Mouse (Mus musculus) heart, embryonic 12.5 days (tissue): Measurements from ENCODE around the gene Gnl1. TPM values are rescaled to one million over a fixed set of nuclear protein-coding genes. Genes with fewer than 3 reads are reported as not detected.
"Not testable (repeated sequence)": the region's sequence is repeated elsewhere in the genome, so short reads cannot be mapped to it uniquely, and the experiment has no call there.

Experiments used
- ATAC-seq: fragments of 200-750 bp; cut with Nextera tagmentation; 2 replicates; pipeline ENCODE4 v1.8.0; 2017; ENCODE audit warnings: moderate TSS enrichment, moderate library complexity; ENCODE audit not compliant: insufficient number of reproducible peaks, low FRiP score
- H3K27ac ChIP-seq: fragments of 300-500 bp; sonication (generic); 2 replicates; pipeline ENCODE4 v1.5.1; 2016; ENCODE audit warnings: mild to moderate bottlenecking, moderate library complexity; ENCODE audit not compliant: poor library complexity, severe bottlenecking
- H3K27me3 ChIP-seq: fragments of 300-500 bp; sonication (generic); replicated peaks from 2 replicates; pipeline ENCODE4 v1.6.1; 2016; ENCODE audit warnings: mild to moderate bottlenecking, moderate library complexity
- H3K36me3 ChIP-seq: fragments of 300-500 bp; sonication (generic); 2 replicates; pipeline ENCODE4 v1.6.1; 2016; ENCODE audit warnings: mild to moderate bottlenecking, moderate library complexity
- H3K4me1 ChIP-seq: fragments of 300-500 bp; sonication (generic); replicated peaks from 2 replicates; pipeline ENCODE4 v1.6.1; 2016; ENCODE audit warnings: mild to moderate bottlenecking
- H3K4me2 ChIP-seq: fragments of 300-500 bp; sonication (generic); 2 replicates; pipeline ENCODE4 v1.6.1; 2016; ENCODE audit warnings: mild to moderate bottlenecking, moderate library complexity
- H3K4me3 ChIP-seq: fragments of 300-500 bp; sonication (generic); 2 replicates; pipeline ENCODE4 v1.5.1; 2016; ENCODE audit warnings: mild to moderate bottlenecking
- H3K9ac ChIP-seq: fragments of 300-500 bp; sonication (generic); 2 replicates; pipeline ENCODE4 v1.6.1; 2016; ENCODE audit warnings: mild to moderate bottlenecking, moderate library complexity
- H3K9me3 ChIP-seq: fragments of 300-500 bp; sonication (generic); replicated peaks from 2 replicates; pipeline ENCODE4 v1.6.1; 2016; ENCODE audit warnings: mild to moderate bottlenecking, moderate library complexity
- WGBS: fragments of 180-500 bp; shearing (Covaris S2); methylation state at CpG from one replicate; pipeline ENCODE4 v1.1.7; 2016; 5-methylcytosine and 5-hydroxymethylcytosine counted together
- polyA plus RNA-seq: library from polyadenylated mRNA; unstranded; fragments of >200 nt; fragmentation: Nextera tagmentation; extraction: Ambion mirVana; gene quantifications from 2 replicates; pipeline ENCODE4 v1.2.1, GENCODE M21; 2016

The Gnl1 gene
- polyA plus RNA-seq, 1 experiment from 2014 or later = 42.4 TPM

- Histone ChIP-seq H3K4me2 (no peak overlapping the region), H3K4me1 (peaks cover 11% of the 10 kb centered on the region), H3K36me3 (no peaks in the 10 kb centered on the region), H3K27me3 (no peaks in the 10 kb centered on the region), H3K9me3 (no peaks in the 10 kb centered on the region), H3K27ac (no peak overlapping the region), H3K4me3 (no peak overlapping the region), H3K9ac (no peak overlapping the region)
- WGBS = 57% methylated on average over 4 of the region's 4 CpGs
- ATAC-seq = no peak
Measured at GRCm38 (mm10) chr17:36025901-36026300, 46.2 kb downstream of the Gnl1 start.

- Histone ChIP-seq H3K4me1 (peaks cover 15% of the 10 kb centered on the region), H3K9ac (no peak overlapping the region), H3K4me3 (no peak overlapping the region), H3K9me3 (no peaks in the 10 kb centered on the region), H3K4me2 (no peak overlapping the region), H3K27me3 (peaks cover 6% of the 10 kb centered on the region), H3K27ac (no peak overlapping the region), H3K36me3 (no peaks in the 10 kb centered on the region)
- WGBS = 91% methylated on average over 4 of the region's 4 CpGs
- no peak for ATAC-seq
Measured at GRCm38 (mm10) chr17:36027663-36028062, 48.0 kb downstream of the Gnl1 start.

DNA sequence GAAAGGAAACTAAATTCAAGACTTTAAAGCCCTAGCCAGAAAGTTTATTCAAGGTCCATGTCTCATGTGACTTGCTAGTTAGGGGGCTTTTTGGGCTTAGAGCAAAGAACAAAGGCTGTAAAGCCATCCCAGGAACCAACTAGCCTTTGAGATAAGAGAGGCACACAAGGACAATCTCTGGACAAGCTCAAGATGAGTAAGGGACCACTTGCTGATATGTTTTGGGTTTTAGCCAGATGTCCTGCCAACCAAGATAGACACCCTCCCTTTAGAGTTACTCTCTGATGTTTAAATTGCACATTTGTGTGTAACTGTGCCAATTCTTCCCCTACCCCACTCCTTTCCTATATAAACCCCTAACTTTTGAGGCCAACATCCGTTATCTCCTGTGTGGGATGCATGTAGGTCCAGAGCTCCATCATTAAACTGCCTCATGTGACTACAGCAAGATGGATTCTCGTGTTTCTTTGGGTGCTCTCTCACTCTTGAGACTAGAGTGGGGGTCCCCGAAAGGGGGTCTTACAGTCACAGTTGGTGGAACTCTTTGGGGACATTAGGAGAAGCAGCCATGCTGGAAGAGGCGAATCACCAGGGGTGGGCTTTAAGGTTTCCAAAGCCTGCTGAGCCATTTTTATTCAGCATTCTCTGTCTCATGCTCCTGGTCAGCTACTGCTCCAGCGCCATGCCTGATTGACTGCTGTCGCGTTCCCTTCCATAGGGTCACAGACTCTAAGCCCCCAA is 49.4 kb downstream of the Gnl1 start:
- peaks cover 5% of the 10 kb centered on the region; the same call in 1 of the 2 replicates for H3K4me1 ChIP-seq
- no peak for ATAC-seq
- no peak overlapping the region for H3K4me3 ChIP-seq
- no peak overlapping the region for H3K27ac ChIP-seq
- H3K4me2 ChIP-seq = no peak overlapping the region
- no peak overlapping the region for H3K9ac ChIP-seq
- peaks cover 6% of the 10 kb centered on the region for H3K27me3 ChIP-seq
- 80% methylated on average over 7 of the region's 7 CpGs for WGBS
- no peaks in the 10 kb centered on the region for H3K36me3 ChIP-seq
- no peaks in the 10 kb centered on the region for H3K9me3 ChIP-seq

DNA sequence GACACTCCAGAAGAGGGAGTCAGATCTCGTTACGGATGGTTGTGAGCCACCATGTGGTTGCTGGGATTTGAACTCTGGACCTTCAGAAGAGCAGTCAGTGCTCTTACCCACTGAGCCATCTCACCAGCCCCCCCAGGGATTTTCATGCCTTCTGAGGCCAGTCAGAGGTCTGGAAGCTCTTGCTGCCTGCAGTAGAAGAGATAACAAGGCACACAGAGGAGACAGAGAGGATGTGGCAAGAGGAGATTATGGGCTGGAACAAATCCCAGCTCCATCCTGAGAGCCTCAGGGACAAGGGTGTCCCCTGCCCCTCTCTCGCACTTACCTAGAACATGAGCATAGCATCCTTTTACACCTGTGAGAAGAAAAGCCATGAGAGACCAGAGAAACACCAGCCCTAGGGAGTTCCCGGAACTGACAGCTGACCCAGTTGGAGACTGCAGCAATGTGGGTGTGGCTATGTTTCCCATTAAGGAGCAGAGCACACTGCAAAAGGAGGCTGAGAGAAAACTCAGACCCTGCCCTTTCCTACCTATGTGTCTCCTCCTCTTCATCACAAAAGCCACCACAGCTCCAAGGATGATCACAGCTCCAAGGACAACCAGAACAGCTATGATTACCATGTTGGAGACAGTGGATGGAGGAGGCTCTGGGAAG is 50.5 kb downstream of the Gnl1 start:
- H3K27ac ChIP-seq, H3K9ac ChIP-seq, ATAC-seq, H3K36me3 ChIP-seq, H3K9me3 ChIP-seq, H3K4me2 ChIP-seq, H3K27me3 ChIP-seq, H3K4me1 ChIP-seq, H3K4me3 ChIP-seq: not testable (repeated sequence)
- WGBS = 69% methylated on average over 4 of the region's 4 CpGs

DNA sequence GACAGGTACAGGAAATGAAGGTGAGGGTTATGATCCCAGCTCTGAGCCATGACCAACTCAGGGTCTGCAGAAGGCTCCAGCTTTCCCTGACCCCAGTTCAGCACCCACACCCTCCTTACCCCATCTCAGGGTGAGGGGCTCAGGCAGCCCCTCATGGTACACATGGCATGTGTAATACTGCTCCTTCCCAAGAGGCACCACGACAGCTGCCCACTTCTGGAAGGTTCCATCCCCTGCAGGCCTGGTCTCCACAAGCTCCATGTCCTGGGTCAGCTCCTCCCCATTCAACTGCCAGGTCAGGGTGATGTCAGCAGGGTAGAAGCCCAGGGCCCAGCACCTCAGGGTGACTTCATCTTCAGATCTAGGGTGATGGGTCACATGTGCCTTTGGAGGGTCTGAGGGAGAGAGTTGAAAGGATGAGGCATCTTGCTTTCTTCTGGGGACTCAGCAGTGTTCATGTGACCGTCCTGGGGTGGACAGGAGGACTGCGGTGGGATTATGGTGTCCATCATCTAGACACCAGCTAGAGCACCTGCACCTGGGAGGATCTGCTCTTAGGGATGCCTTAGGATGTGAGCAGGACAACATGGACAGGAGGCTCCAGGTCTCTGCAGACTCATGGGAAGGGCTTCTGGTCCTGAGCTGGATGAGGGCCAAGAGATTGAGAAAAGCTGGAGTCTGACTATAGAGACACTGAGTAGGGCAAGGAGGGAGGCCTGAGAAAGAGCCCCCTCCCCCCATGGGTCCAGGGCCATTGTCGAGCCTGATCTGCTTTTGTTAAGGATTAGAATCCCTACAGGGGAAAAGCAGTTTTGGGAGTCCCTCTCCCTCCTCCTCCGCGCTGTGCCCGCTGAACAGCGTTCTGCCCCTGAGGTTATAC is 51.3 kb downstream of the Gnl1 start:
- not testable (repeated sequence) for H3K27me3 ChIP-seq, H3K9me3 ChIP-seq, H3K36me3 ChIP-seq, H3K27ac ChIP-seq, H3K4me1 ChIP-seq
- peak overlapping the region; percentile 28; the same call in 1 of the 2 replicates for H3K9ac ChIP-seq
- 56% methylated on average over 7 of the region's 8 CpGs for WGBS
- peak overlapping the region; percentile 60; the same call in 1 of the 2 replicates for H3K4me3 ChIP-seq
- peak; percentile 15; the same call in 1 of the 2 replicates for ATAC-seq
- H3K4me2 ChIP-seq = peak overlapping the region; percentile 99

GRCm38 (mm10) chr17:36031583-36032331 is 52.1 kb downstream of the Gnl1 start:
- H3K9me3 ChIP-seq, H3K36me3 ChIP-seq, H3K27me3 ChIP-seq, H3K4me1 ChIP-seq, H3K27ac ChIP-seq: not testable (repeated sequence)
- peak; percentile 71 for ATAC-seq
- H3K4me3 ChIP-seq = peak overlapping the region; percentile 60
- peak overlapping the region; percentile 99 for H3K4me2 ChIP-seq
- 4% methylated on average over 40 of the region's 40 CpGs for WGBS
- H3K9ac ChIP-seq = peak overlapping the region; percentile 65

- H3K4me1 ChIP-seq, H3K27me3 ChIP-seq, H3K9me3 ChIP-seq, H3K27ac ChIP-seq, H3K36me3 ChIP-seq: not testable (repeated sequence)
- Histone ChIP-seq H3K4me3 (peak within 1 kb of the TSS; percentile 60), H3K4me2 (peak within 1 kb of the TSS; percentile 99), H3K9ac (peak within 1 kb of the TSS; percentile 65)
- WGBS = under 1% methylated on average over 25 of the region's 25 CpGs
- ATAC-seq = peak; percentile 51
Measured at GRCm38 (mm10) chr17:36032351-36032875, 52.8 kb downstream of the Gnl1 start, which contains the start of gene H2-T23. H2-T23 (minus strand) TSS chr17:36032855.

GRCm38 (mm10) chr17:36034524-36034923 is 54.9 kb downstream of the Gnl1 start:
- WGBS = 66% methylated on average over 3 of the region's 3 CpGs
- not testable (repeated sequence) for ATAC-seq, H3K4me3 ChIP-seq, H3K27me3 ChIP-seq, H3K36me3 ChIP-seq, H3K4me1 ChIP-seq, H3K27ac ChIP-seq, H3K9ac ChIP-seq, H3K9me3 ChIP-seq, H3K4me2 ChIP-seq

DNA sequence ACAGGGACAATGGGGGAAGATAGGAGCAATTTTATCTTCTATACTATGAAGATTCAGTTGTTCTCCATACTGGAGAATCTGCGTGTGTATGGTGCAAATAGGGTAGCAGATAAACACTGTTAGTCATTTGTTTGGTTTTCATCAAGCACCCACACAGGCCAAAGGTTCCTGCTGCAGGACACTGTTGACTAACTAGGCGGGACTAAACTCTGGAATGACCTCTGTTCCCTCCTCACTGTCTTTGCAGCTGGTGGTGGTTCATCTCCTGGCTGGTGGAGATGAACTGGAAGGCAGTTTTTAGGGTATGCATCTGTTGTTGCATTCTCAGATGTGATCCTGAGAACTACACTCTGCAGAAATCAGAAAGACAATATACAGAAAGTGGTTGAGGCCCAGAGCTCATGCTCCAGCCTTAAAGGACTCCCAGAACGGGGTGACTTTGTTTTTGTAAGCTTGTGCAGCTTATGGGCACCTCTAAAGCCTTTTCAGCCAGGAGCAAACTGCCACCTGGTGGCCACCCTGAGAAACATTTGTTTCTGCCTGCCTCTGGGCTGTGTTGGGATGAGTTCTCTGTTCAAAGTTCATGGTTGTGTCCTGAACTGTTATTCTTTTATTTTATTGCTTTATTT is 55.5 kb downstream of the Gnl1 start:
- not testable (repeated sequence) for ATAC-seq, H3K4me2 ChIP-seq, H3K36me3 ChIP-seq, H3K9ac ChIP-seq, H3K27ac ChIP-seq, H3K9me3 ChIP-seq, H3K4me3 ChIP-seq, H3K27me3 ChIP-seq, H3K4me1 ChIP-seq
- WGBS = 32% methylated on average over 3 of the region's 3 CpGs

GRCm38 (mm10) chr17:36036126-36036525 is 56.5 kb downstream of the Gnl1 start:
- not testable (repeated sequence) for H3K4me2 ChIP-seq, H3K27ac ChIP-seq, H3K36me3 ChIP-seq, H3K4me1 ChIP-seq, ATAC-seq, H3K9ac ChIP-seq, H3K4me3 ChIP-seq, H3K9me3 ChIP-seq
- WGBS = 82% methylated on average over 13 of the region's 13 CpGs
- H3K27me3 ChIP-seq = peaks cover 11% of the 10 kb centered on the region
